Mouse (Mus musculus): ENCODE results near the gene Aqp3. TPM values are rescaled to one million over a fixed set of nuclear protein-coding genes. Genes with fewer than 3 reads are reported as not detected.

Aqp3 gene
- total and polyA plus RNA-seq, 3 experiments, result not detected

DNA sequence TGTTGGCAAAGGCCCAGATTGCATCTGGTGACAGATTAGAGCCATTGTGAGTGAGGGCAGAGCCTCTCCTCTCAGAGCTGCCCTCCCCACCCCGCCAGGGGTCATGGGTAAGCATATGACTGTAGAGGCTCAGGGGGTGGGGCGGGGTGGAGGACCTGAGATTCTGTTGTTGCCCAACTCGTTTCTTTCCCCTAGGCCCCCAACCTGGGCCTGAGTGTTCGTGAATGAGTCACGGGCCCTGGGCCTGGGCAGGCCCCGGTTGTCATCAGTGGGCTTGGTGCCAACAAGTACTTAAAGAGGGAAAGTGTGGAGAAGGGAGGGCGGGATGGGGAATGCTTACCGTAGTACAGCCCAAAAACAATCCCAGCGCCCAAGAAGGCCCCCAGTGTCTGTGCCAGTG lies 3.6 kb downstream of the Aqp3 start:
- Histone ChIP-seq H3K4me1 (ENCODE audit: control insufficient read depth in 1 of 2, insufficient read depth in 2 of 2) (peaks cover 4% of the 10 kb centered on the region in 2 experiments; a peak in 3 of 4 replicates), H3K27me3 (replicated peaks) (peaks cover 86% of the 10 kb centered on the region), H3K4me2 (ENCODE audit: insufficient read depth, low read depth, poor library complexity, severe bottlenecking) (no peak overlapping the region), H3K9me3 (replicated peaks; ENCODE audit: low read length) (no peaks in the 10 kb centered on the region), H3K27ac (ENCODE audit: insufficient read depth, low read depth) (no peak overlapping the region), H3K79me2 (replicated peaks; ENCODE audit: control insufficient read depth, extremely low read depth, insufficient read depth, poor library complexity, severe bottlenecking) (no peaks in the 10 kb centered on the region), H3K4me3 (replicated peaks in 1 of 3; ENCODE audit: low read depth in 2 of 3, low read length in 2 of 3, poor library complexity in 1 of 3) (no peak overlapping the region), H3K9ac (ENCODE audit: insufficient read depth, low read depth) (no peak overlapping the region), H3K36me3 (replicated peaks in 1 of 2; ENCODE audit: control insufficient read depth in 1 of 2, insufficient read depth in 1 of 2, low read length in 1 of 2) (no peaks in the 10 kb centered on the region)
- no peak for TF ChIP-seq JUND (conservative IDR thresholded peaks at IDR 0.05; ENCODE audit: low read depth, low read length)
- no peak for TF ChIP-seq SMC3 (IDR thresholded peaks at IDR 0.05; ENCODE audit: low read depth, low read length)
- TF ChIP-seq UBTF (IDR thresholded peaks at IDR 0.05; ENCODE audit: low read depth, low read length), result no peak
- TF ChIP-seq RCOR1 (conservative IDR thresholded peaks at IDR 0.05; ENCODE audit: low read depth, low read length), result no peak
- no peak for TF ChIP-seq SIN3A (IDR thresholded peaks at IDR 0.05; ENCODE audit: low read length)
- no peak for TF ChIP-seq MAZ (IDR thresholded peaks at IDR 0.05; ENCODE audit: low read depth, low read length)
- no peak for TF ChIP-seq NELFE (IDR thresholded peaks at IDR 0.05; ENCODE audit: low read depth, low read length)
- TF ChIP-seq ZMIZ1 (IDR thresholded peaks at IDR 0.05; ENCODE audit: low read depth, low read length), result no peak
- TF ChIP-seq POLR2A (IDR thresholded peaks at IDR 0.05; ENCODE audit: low read depth, low read length), result no peak
- TF ChIP-seq ZKSCAN1 (IDR thresholded peaks at IDR 0.05; ENCODE audit: borderline replicate concordance, low read depth, low read length), result no peak
- no peak for TF ChIP-seq ELF1 (IDR thresholded peaks at IDR 0.05; ENCODE audit: low read depth, low read length)
- no peak for TF ChIP-seq MAFK (IDR thresholded peaks at IDR 0.05; ENCODE audit: insufficient replicate concordance, low read length)
- TF ChIP-seq TCF12 (IDR thresholded peaks at IDR 0.05; ENCODE audit: low read depth, low read length), result no peak
- TF ChIP-seq JUN (IDR thresholded peaks at IDR 0.05; ENCODE audit: insufficient read depth, low read depth, low read length), result no peak
- in situ Hi-C loops (cut with MboI; ENCODE audit: low pct_ligation_motif_present, low pct_unique_long_range_greater_than_20kb, low sequenced_read_pairs), result no loop called here
- DNase-seq (ENCODE audit: extremely low read depth), result no peak
- dilution Hi-C loops (cut with MboI; ENCODE audit: extremely low pct_ligation_motif_present, extremely low pct_unique_long_range_greater_than_20kb, low sequenced_read_pairs), result no loop called here

- Histone ChIP-seq H3K4me3 (replicated peaks in 1 of 3; ENCODE audit: low read depth in 2 of 3, low read length in 2 of 3, poor library complexity in 1 of 3) (no peak overlapping the region), H3K4me1 (ENCODE audit: control insufficient read depth in 1 of 2, insufficient read depth in 2 of 2) (peaks cover 2% of the 10 kb centered on the region in 2 experiments; a peak in 2 of 4 replicates), H3K27ac (ENCODE audit: insufficient read depth, low read depth) (no peak overlapping the region), H3K4me2 (ENCODE audit: insufficient read depth, low read depth, poor library complexity, severe bottlenecking) (no peak overlapping the region), H3K9me3 (replicated peaks; ENCODE audit: low read length) (no peaks in the 10 kb centered on the region), H3K9ac (ENCODE audit: insufficient read depth, low read depth) (no peak overlapping the region), H3K27me3 (replicated peaks) (peaks cover 93% of the 10 kb centered on the region), H3K79me2 (replicated peaks; ENCODE audit: control insufficient read depth, extremely low read depth, insufficient read depth, poor library complexity, severe bottlenecking) (no peaks in the 10 kb centered on the region), H3K36me3 (replicated peaks in 1 of 2; ENCODE audit: control insufficient read depth in 1 of 2, insufficient read depth in 1 of 2, low read length in 1 of 2) (no peaks in the 10 kb centered on the region)
- no peak for DNase-seq (ENCODE audit: extremely low read depth)
- dilution Hi-C loops (cut with MboI; ENCODE audit: extremely low pct_ligation_motif_present, extremely low pct_unique_long_range_greater_than_20kb, low sequenced_read_pairs) (no loop called here), in situ Hi-C loops (cut with MboI; ENCODE audit: low pct_ligation_motif_present, low pct_unique_long_range_greater_than_20kb, low sequenced_read_pairs) (no loop called here)
- TF ChIP-seq IRF4 (IDR thresholded peaks at IDR 0.05; ENCODE audit: low read depth, low read length) (no peak), NRF1 (IDR thresholded peaks at IDR 0.05; ENCODE audit: low read depth, low read length) (no peak), TCF12 (IDR thresholded peaks at IDR 0.05; ENCODE audit: low read depth, low read length) (no peak), EP300 (IDR thresholded peaks at IDR 0.05; ENCODE audit: low read length) (no peak), ZMIZ1 (IDR thresholded peaks at IDR 0.05; ENCODE audit: low read depth, low read length) (no peak), SIN3A (IDR thresholded peaks at IDR 0.05; ENCODE audit: low read length) (no peak), POLR2A (IDR thresholded peaks at IDR 0.05; ENCODE audit: low read depth, low read length) (no peak)
Measured at GRCm38 (mm10) chr4:41092958-41093357, 5.0 kb downstream of the Aqp3 start.

Measured in CH12.LX (cell line).